Mouse (Mus musculus): ENCODE results near the gene Egfl8. TPM values are rescaled to one million over a fixed set of nuclear protein-coding genes. Genes with fewer than 3 reads are reported as not detected.

The Egfl8 gene
- total RNA-seq, 2 experiments from 2014 or later, result 20.7 to 23.1 TPM

- no peak for DNase-seq (ENCODE audit: low spot score in 2 of 2)
Measured at GRCm38 (mm10) chr17:34629221-34629751, 13.5 kb upstream of the Egfl8 start, which contains the start of gene Prrt1. TSS of gene Prrt1 (plus strand) at chr17:34629533.

- DNase-seq (ENCODE audit: low spot score in 2 of 2), result no peak
Measured at GRCm38 (mm10) chr17:34628644-34628967, 12.8 kb upstream of the Egfl8 start.

GRCm38 (mm10) chr17:34627943-34628643 is 12.3 kb upstream of the Egfl8 start, which contains the start of gene Ppt2:
TSS of gene Ppt2 (minus strand) at chr17:34628510.
- peak in 1 of 2 experiments; percentile 56 for DNase-seq (ENCODE audit: low spot score in 2 of 2)

GRCm38 (mm10) chr17:34627093-34627942 is 11.5 kb upstream of the Egfl8 start:
- DNase-seq (ENCODE audit: low spot score in 2 of 2), result peak; percentile 70 to 90

GRCm38 (mm10) chr17:34626773-34627092 is 11.0 kb upstream of the Egfl8 start:
- no peak for DNase-seq (ENCODE audit: low spot score in 2 of 2)

GRCm38 (mm10) chr17:34626062-34626772 is 10.4 kb upstream of the Egfl8 start:
- no peak for DNase-seq (ENCODE audit: low spot score in 2 of 2)

GRCm38 (mm10) chr17:34624981-34625380 is 9.2 kb upstream of the Egfl8 start:
- no peak for DNase-seq (ENCODE audit: low spot score in 2 of 2)

- DNase-seq (ENCODE audit: low spot score in 2 of 2), result no peak
Measured at GRCm38 (mm10) chr17:34623161-34623560, 7.4 kb upstream of the Egfl8 start.

- no peak for DNase-seq (ENCODE audit: low spot score in 2 of 2)
Measured at GRCm38 (mm10) chr17:34621006-34621405, 5.2 kb upstream of the Egfl8 start.

GRCm38 (mm10) chr17:34618999-34619398 is 3.2 kb upstream of the Egfl8 start:
- no peak for DNase-seq (ENCODE audit: low spot score in 2 of 2)

GRCm38 (mm10) chr17:34613830-34614229 is 1.9 kb downstream of the Egfl8 start:
- DNase-seq (ENCODE audit: low spot score in 2 of 2), result no peak

GRCm38 (mm10) chr17:34613054-34613645 is 2.6 kb downstream of the Egfl8 start:
- no peak for DNase-seq (ENCODE audit: low spot score in 2 of 2)

- no peak for DNase-seq (ENCODE audit: low spot score in 2 of 2)
Measured at GRCm38 (mm10) chr17:34611050-34611449, 4.7 kb downstream of the Egfl8 start.

GRCm38 (mm10) chr17:34607997-34608396 is 7.8 kb downstream of the Egfl8 start:
- DNase-seq (ENCODE audit: low spot score in 2 of 2), result no peak

- DNase-seq (ENCODE audit: low spot score in 2 of 2), result no peak
Measured at GRCm38 (mm10) chr17:34606186-34607039, 9.4 kb downstream of the Egfl8 start.

- DNase-seq (ENCODE audit: low spot score in 2 of 2), result peak; percentile 95 to 97
Measured at GRCm38 (mm10) chr17:34605609-34606008, 10.2 kb downstream of the Egfl8 start.

GRCm38 (mm10) chr17:34604511-34605237 is 11.1 kb downstream of the Egfl8 start:
- no peak for DNase-seq (ENCODE audit: low spot score in 2 of 2)

- peak; percentile 97 to 99 for DNase-seq (ENCODE audit: low spot score in 2 of 2)
Measured at GRCm38 (mm10) chr17:34604061-34604508, 11.7 kb downstream of the Egfl8 start, which contains the start of gene Agpat1. TSS of gene Agpat1 (plus strand) at chr17:34604262.

GRCm38 (mm10) chr17:34603375-34604060 is 12.3 kb downstream of the Egfl8 start, which contains the start of gene Rnf5:
TSS of gene Rnf5 (minus strand) at chr17:34603690.
- peak; percentile 91 to 99 for DNase-seq (ENCODE audit: low spot score in 2 of 2)

Measured in gastrocnemius, postnatal 4 days (tissue).